Mouse (Mus musculus): Measurements from ENCODE around the gene Plxnc1. TPM values are rescaled to one million over a fixed set of nuclear protein-coding genes. Genes with fewer than 3 reads are reported as not detected.

The Plxnc1 gene
- total and polyA plus RNA-seq, 2 experiments, result 2.7 to 13.9 TPM

DNA sequence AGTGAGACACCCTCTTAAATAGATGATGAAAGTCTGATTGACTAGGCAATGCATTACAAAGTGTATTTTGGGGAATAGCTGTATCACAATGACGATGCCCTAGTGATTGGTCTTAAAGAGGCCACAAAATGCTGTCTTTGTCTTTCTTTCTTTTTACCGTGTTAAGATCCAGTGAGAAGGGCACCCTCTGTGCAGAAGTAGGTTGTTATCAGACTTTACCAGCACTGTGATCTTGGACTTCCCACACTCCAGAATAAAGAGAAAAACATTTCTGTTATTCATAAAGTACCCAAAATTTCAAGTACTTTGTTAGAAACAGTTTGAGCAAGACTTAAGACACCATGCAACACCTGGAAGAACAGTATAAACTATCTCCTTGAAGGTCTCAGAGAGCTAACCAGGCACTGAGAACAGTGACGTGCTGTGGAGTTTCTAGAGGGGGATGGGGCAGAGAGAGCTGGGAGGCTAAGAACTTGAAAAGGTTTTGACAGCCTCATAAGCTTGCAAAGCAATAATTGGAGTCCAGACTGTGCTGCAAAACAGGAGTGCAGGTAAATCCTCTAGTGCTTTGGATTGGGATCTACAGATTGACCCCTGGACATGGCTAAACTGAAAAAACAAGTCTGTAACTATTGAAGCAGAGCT is 163.9 kb downstream of the Plxnc1 start:
- no peaks in the 10 kb centered on the region for H3K4me1 ChIP-seq (ENCODE audit: control insufficient read depth, insufficient read depth, low read length)
- no peak for TF ChIP-seq CTCF (IDR thresholded peaks at IDR 0.05; ENCODE audit: low read depth, low read length)
- no peak for TF ChIP-seq POLR2A (IDR thresholded peaks at IDR 0.05; ENCODE audit: extremely low read depth, insufficient read depth, low read length)
- peaks cover 2% of the 10 kb centered on the region for H3K36me3 ChIP-seq (ENCODE audit: control insufficient read depth, insufficient read depth, low read length)
- H3K9ac ChIP-seq (ENCODE audit: low read depth, low read length), result no peak overlapping the region
- no peaks in the 10 kb centered on the region for H3K79me2 ChIP-seq (ENCODE audit: control insufficient read depth, insufficient read depth, low read length)
- H3K4me3 ChIP-seq (ENCODE audit: insufficient read depth, low read depth, low read length), result no peak overlapping the region
- 89% methylated on average over 3 of the region's 3 CpGs for WGBS
- H3K27me3 ChIP-seq (ENCODE audit: control insufficient read depth, insufficient read depth, low read length), result no peaks in the 10 kb centered on the region
- no peak for DNase-seq (ENCODE audit: extremely low read depth, low read depth, low spot score)
- H3K27ac ChIP-seq (replicated peaks; ENCODE audit: insufficient read depth, low read depth, low read length), result no peak overlapping the region

GRCm38 (mm10) chr10:94779319-94779718 is 165.3 kb downstream of the Plxnc1 start:
- no peak for DNase-seq (ENCODE audit: extremely low read depth, low read depth, low spot score)
- WGBS, result 94% methylated on average over 4 of the region's 4 CpGs
- Histone ChIP-seq H3K27me3 (ENCODE audit: control insufficient read depth, insufficient read depth, low read length) (no peaks in the 10 kb centered on the region), H3K4me1 (ENCODE audit: control insufficient read depth, insufficient read depth, low read length) (no peaks in the 10 kb centered on the region), H3K9ac (ENCODE audit: low read depth, low read length) (no peak overlapping the region), H3K4me3 (ENCODE audit: insufficient read depth, low read depth, low read length) (no peak overlapping the region), H3K27ac (replicated peaks; ENCODE audit: insufficient read depth, low read depth, low read length) (no peak overlapping the region), H3K79me2 (ENCODE audit: control insufficient read depth, insufficient read depth, low read length) (no peaks in the 10 kb centered on the region), H3K36me3 (ENCODE audit: control insufficient read depth, insufficient read depth, low read length) (peaks cover 2% of the 10 kb centered on the region)
- no peak for TF ChIP-seq CTCF (IDR thresholded peaks at IDR 0.05; ENCODE audit: low read depth, low read length)

DNA sequence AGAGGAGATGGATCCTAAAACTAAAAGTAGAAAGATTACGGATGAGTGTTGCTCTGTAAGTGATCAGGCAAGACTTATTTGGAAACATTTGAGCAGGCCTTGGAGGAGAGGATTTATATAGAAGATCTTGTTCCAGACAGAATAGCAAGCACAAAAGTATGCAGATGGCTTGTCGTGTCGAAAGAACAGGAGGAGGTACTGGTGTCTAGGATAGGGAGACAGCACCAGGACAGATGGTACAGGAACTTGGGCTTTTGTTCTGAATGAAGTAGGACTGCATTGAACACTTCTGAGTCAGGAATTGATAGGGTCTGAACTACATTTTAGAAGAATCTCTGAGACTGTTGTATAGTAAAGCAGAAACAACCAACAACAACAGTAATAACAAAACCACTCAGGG is 167.1 kb downstream of the Plxnc1 start:
- TF ChIP-seq CTCF (IDR thresholded peaks at IDR 0.05; ENCODE audit: low read depth, low read length) (no peak), POLR2A (IDR thresholded peaks at IDR 0.05; ENCODE audit: extremely low read depth, insufficient read depth, low read length) (no peak)
- DNase-seq (ENCODE audit: extremely low read depth, low read depth, low spot score), result no peak
- Histone ChIP-seq H3K27me3 (ENCODE audit: control insufficient read depth, insufficient read depth, low read length) (no peaks in the 10 kb centered on the region), H3K4me3 (ENCODE audit: insufficient read depth, low read depth, low read length) (no peak overlapping the region), H3K4me1 (ENCODE audit: control insufficient read depth, insufficient read depth, low read length) (no peaks in the 10 kb centered on the region), H3K27ac (replicated peaks; ENCODE audit: insufficient read depth, low read depth, low read length) (no peak overlapping the region), H3K9ac (ENCODE audit: low read depth, low read length) (no peak overlapping the region), H3K36me3 (ENCODE audit: control insufficient read depth, insufficient read depth, low read length) (peaks cover 2% of the 10 kb centered on the region), H3K79me2 (ENCODE audit: control insufficient read depth, insufficient read depth, low read length) (no peaks in the 10 kb centered on the region)
- 96% methylated on average over 3 of the region's 3 CpGs for WGBS

DNA sequence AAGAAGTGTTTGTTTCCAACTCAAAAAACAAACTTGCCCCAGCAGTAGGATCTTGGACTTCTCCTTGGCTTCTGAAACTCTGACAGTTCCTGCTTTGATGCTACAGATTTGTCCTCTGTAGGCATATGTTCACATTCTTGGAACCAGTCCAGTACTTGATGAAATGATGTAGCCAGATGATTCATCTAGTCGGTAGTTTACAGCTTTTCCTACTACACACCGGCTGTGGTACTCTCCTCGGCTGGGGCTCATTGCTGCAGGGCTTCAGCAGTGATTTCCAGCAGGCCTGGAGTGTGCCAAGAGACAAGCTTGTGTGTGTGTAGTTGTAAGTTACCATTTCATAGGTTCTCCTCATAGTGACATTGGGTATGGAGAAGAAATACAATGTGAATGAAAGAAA is 173.1 kb downstream of the Plxnc1 start:
- 66% methylated on average over 3 of the region's 3 CpGs for WGBS
- TF ChIP-seq CTCF (IDR thresholded peaks at IDR 0.05; ENCODE audit: low read depth, low read length) (no peak), POLR2A (IDR thresholded peaks at IDR 0.05; ENCODE audit: extremely low read depth, insufficient read depth, low read length) (no peak)
- no peaks in the 10 kb centered on the region for H3K79me2 ChIP-seq (ENCODE audit: control insufficient read depth, insufficient read depth, low read length)

DNA sequence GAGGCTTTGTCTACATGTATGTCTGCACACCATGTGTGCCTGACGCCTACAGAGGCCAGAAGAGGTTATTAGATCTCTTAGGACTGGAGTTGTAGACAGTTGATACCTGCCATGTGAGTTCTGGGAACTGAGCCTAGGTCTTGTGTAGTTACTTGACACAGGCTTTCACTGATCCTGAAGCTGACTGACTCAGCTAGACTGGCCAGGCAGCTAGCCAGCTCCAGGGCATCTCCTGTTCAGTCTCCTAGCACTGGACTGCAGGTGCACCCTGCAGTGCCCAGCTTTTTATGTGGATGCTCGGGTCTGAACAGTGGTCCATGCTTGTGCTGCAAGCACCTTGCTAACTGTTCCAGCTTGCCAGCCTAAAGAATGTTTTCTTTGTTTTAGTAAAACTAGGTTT is 197.6 kb downstream of the Plxnc1 start:
- DNase-seq (ENCODE audit: extremely low read depth, low read depth, low spot score), result no peak
- Histone ChIP-seq H3K27ac (replicated peaks; ENCODE audit: insufficient read depth, low read depth, low read length) (no peak overlapping the region), H3K27me3 (ENCODE audit: control insufficient read depth, insufficient read depth, low read length) (no peaks in the 10 kb centered on the region), H3K9ac (ENCODE audit: low read depth, low read length) (no peak overlapping the region), H3K4me3 (ENCODE audit: insufficient read depth, low read depth, low read length) (no peak overlapping the region), H3K36me3 (ENCODE audit: control insufficient read depth, insufficient read depth, low read length) (0 out of 2 replicates have a peak, but pooled peaks cover 2% of the 10 kb centered on the region), H3K79me2 (ENCODE audit: control insufficient read depth, insufficient read depth, low read length) (no peaks in the 10 kb centered on the region), H3K4me1 (ENCODE audit: control insufficient read depth, insufficient read depth, low read length) (no peaks in the 10 kb centered on the region)
- TF ChIP-seq CTCF (IDR thresholded peaks at IDR 0.05; ENCODE audit: low read depth, low read length) (no peak), POLR2A (IDR thresholded peaks at IDR 0.05; ENCODE audit: extremely low read depth, insufficient read depth, low read length) (no peak)
- 93% methylated on average over 2 of the region's 2 CpGs for WGBS

More for the DNA sequence above, 173.1 kb downstream of the Plxnc1 start:
- peaks cover 2% of the 10 kb centered on the region; the same call in 1 of the 2 replicates for H3K36me3 ChIP-seq (ENCODE audit: control insufficient read depth, insufficient read depth, low read length)
- H3K27me3 ChIP-seq (ENCODE audit: control insufficient read depth, insufficient read depth, low read length), result no peaks in the 10 kb centered on the region
- DNase-seq (ENCODE audit: extremely low read depth, low read depth, low spot score), result peak; percentile 15
- H3K4me1 ChIP-seq (ENCODE audit: control insufficient read depth, insufficient read depth, low read length), result no peaks in the 10 kb centered on the region
- no peak overlapping the region for H3K4me3 ChIP-seq (ENCODE audit: insufficient read depth, low read depth, low read length)
- H3K27ac ChIP-seq (replicated peaks; ENCODE audit: insufficient read depth, low read depth, low read length), result no peak overlapping the region
- no peak overlapping the region for H3K9ac ChIP-seq (ENCODE audit: low read depth, low read length)

DNA sequence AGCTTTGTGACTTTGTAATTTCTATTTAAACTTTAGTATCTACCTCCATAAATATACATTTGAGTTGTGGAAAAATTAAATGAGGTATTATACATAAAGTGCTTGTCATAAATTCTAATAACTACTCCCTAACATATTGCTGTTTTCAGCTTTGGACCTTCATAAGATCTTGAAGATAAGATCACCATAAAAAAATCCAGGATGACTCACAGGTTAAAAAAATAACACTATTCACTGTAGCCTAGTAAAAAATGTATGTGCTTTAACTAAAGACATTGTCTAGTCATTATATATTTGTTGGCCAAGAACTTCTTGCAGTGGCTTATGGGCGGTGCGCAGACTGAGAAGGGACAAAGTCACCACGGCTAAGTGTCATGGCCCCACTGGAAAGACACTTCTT is 203.2 kb downstream of the Plxnc1 start:
- Histone ChIP-seq H3K36me3 (ENCODE audit: control insufficient read depth, insufficient read depth, low read length) (no peaks in the 10 kb centered on the region), H3K79me2 (ENCODE audit: control insufficient read depth, insufficient read depth, low read length) (no peaks in the 10 kb centered on the region), H3K4me1 (ENCODE audit: control insufficient read depth, insufficient read depth, low read length) (peaks cover 1% of the 10 kb centered on the region; the same call in 1 of the 2 replicates), H3K9ac (ENCODE audit: low read depth, low read length) (no peak overlapping the region), H3K27me3 (ENCODE audit: control insufficient read depth, insufficient read depth, low read length) (no peaks in the 10 kb centered on the region), H3K27ac (replicated peaks; ENCODE audit: insufficient read depth, low read depth, low read length) (no peak overlapping the region), H3K4me3 (ENCODE audit: insufficient read depth, low read depth, low read length) (no peak overlapping the region)
- 98% methylated on average over 3 of the region's 3 CpGs for WGBS
- TF ChIP-seq CTCF (IDR thresholded peaks at IDR 0.05; ENCODE audit: low read depth, low read length) (no peak), POLR2A (IDR thresholded peaks at IDR 0.05; ENCODE audit: extremely low read depth, insufficient read depth, low read length) (no peak)
- DNase-seq (ENCODE audit: extremely low read depth, low read depth, low spot score), result no peak

Measured in liver, adult 2 months (tissue).